Comparison of ENCODE assay signal across 14 mouse cellular contexts in the genomic region with DNA sequence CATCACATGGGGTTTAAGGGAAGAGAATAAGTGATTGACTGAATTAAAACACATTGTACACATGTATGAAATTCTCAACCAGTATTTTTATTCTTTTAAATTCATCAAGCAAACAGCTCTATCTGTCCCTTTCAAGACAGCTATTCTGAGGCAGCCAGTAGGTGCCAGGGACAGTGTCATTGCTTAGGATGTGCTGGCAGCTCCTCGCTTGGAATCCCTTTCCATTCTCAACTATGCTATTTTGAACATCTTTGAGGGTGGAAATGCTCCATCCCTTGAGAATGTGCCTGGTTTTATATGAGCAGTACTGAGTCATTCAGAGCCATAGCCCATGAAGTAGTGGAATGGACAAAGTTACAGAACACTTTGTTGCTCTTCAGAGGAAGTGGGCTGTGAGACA.
"Had no signal": no experiment of that assay in that cellular context is flagged by ENCODE, and none has a peak within 500 bp of the region (broad histone marks: within the 10 kb centered on the region; RNA-seq: fewer than 3 reads in every experiment).

No protein-coding gene starts in this region.

- H3K27ac ChIP-seq: limb, embryonic 15.5 days; liver, embryonic 12.5 days; lung, embryonic 15.5 days; macrophage; midbrain, embryonic 15.5 days; neural tube, embryonic 12.5 days had no signal

- H3K4me3 ChIP-seq: limb, embryonic 15.5 days; liver, embryonic 12.5 days; lung, embryonic 15.5 days; megakaryocyte, embryonic 14.5 days; midbrain, embryonic 15.5 days; neural tube, embryonic 12.5 days had no signal

- DNase-seq: kidney, adult 2 months; kidney, postnatal 36 days; layer of hippocampus, adult 9-11 months; layer of hippocampus, postnatal 36 days; lung, postnatal 14 days; retina, postnatal 1 day; thymus, postnatal 4 days had no signal
